Mouse (Mus musculus) C2C12 (cell line): Measurements from ENCODE around the gene Cflar. TPM values are rescaled to one million over a fixed set of nuclear protein-coding genes. Genes with fewer than 3 reads are reported as not detected.
A peak's percentile ranks its signal among the peaks of the same experiment; 100 is the strongest.
"Not testable (repeated sequence)": the region's sequence is repeated elsewhere in the genome, so short reads cannot be mapped to it uniquely, and the experiment has no call there.

Experiments
- H3K27me3 ChIP-seq: one replicate; pipeline ENCODE4 v1.6.1; 2011; ENCODE audit not compliant: control insufficient read depth, insufficient read depth, insufficient read length
- H3K36me3 ChIP-seq: one replicate; pipeline ENCODE4 v1.6.1; 2011; ENCODE audit not compliant: control insufficient read depth, insufficient read depth
- H3K4me3 ChIP-seq: one replicate; pipeline ENCODE4 v1.5.1; 2011; ENCODE audit warnings: mild to moderate bottlenecking, control low read depth; ENCODE audit not compliant: poor library complexity, insufficient read depth, severe bottlenecking
- H3K79me2 ChIP-seq: one replicate; pipeline ENCODE4 v1.6.1; 2011; ENCODE audit not compliant: control insufficient read depth, insufficient read depth
- H3K79me3 ChIP-seq: one replicate; pipeline ENCODE4 v1.6.1; 2011; ENCODE audit warnings: low read depth, control low read depth
- H3ac ChIP-seq: one replicate; pipeline ENCODE3; 2011; ENCODE audit warnings: low read depth; ENCODE audit not compliant: control insufficient read depth, insufficient read length
- CEBPB ChIP-seq: IDR thresholded peaks from one replicate; pipeline ENCODE4 v1.6.1; 2011; ENCODE audit warnings: low read depth, mild to moderate bottlenecking, control low read depth, moderate library complexity
- CTCF ChIP-seq: IDR thresholded peaks from one replicate; pipeline ENCODE4 v1.5.1; 2011; ENCODE audit not compliant: control insufficient read depth, insufficient read depth, insufficient read length
- FOSL1 ChIP-seq: IDR thresholded peaks from one replicate; pipeline ENCODE4 v1.8.0; 2011; ENCODE audit warnings: mild to moderate bottlenecking, low read length; ENCODE audit not compliant: poor library complexity, insufficient read depth, severe bottlenecking
- MAX ChIP-seq: IDR thresholded peaks from one replicate; pipeline ENCODE4 v1.6.1; 2011; ENCODE audit warnings: mild to moderate bottlenecking, control low read depth
- MYOD1 ChIP-seq: IDR thresholded peaks from one replicate; pipeline ENCODE4 v1.6.1; 2011; ENCODE audit warnings: low read depth; ENCODE audit not compliant: control insufficient read depth, insufficient read length
- MYOG ChIP-seq: IDR thresholded peaks from one replicate; pipeline ENCODE4 v1.6.1; 2011; ENCODE audit not compliant: control insufficient read depth, insufficient read length; ENCODE audit errors: extremely low read depth
- USF1 ChIP-seq: IDR thresholded peaks from one replicate; pipeline ENCODE4 v1.6.1; 2011; ENCODE audit warnings: low read depth, mild to moderate bottlenecking, control low read depth, moderate library complexity
- polyA plus RNA-seq: library from polyadenylated mRNA; unstranded; fragments of >200 nt; fragmentation: generic; extraction: Trizol; gene quantifications from one replicate; pipeline ENCODE4 v1.2.1, GENCODE M21; 2012; ENCODE audit warnings: missing spikeins

Cflar gene
- polyA plus RNA-seq, 1 experiment, result 23.6 TPM

GRCm38 (mm10) chr1:58743252-58743651, 31.9 kb downstream of the Cflar start:
- H3K36me3 ChIP-seq, result peaks cover 86% of the 10 kb centered on the region
- H3K79me2 ChIP-seq, result peaks cover 45% of the 10 kb centered on the region
- no peak for TF ChIP-seq FOSL1
- no peak for TF ChIP-seq USF1
- no peak for TF ChIP-seq CEBPB
- no peak for TF ChIP-seq MYOD1
- TF ChIP-seq MYOG, result no peak
- TF ChIP-seq MAX, result no peak
- no peak for TF ChIP-seq CTCF
- H3K79me3 ChIP-seq, result peaks cover 6% of the 10 kb centered on the region
- no peaks in the 10 kb centered on the region for H3K27me3 ChIP-seq
- no peak overlapping the region for H3K4me3 ChIP-seq
- H3ac ChIP-seq, result no peak overlapping the region

GRCm38 (mm10) chr1:58744645-58745044, 33.3 kb downstream of the Cflar start:
- H3K27me3 ChIP-seq, result no peaks in the 10 kb centered on the region
- no peak for TF ChIP-seq FOSL1
- TF ChIP-seq CTCF, result no peak
- no peak for TF ChIP-seq CEBPB
- no peak for TF ChIP-seq MYOG
- peak; percentile 30 for TF ChIP-seq MYOD1
- TF ChIP-seq MAX, result no peak
- no peak for TF ChIP-seq USF1
- peaks cover 90% of the 10 kb centered on the region for H3K36me3 ChIP-seq
- no peak overlapping the region for H3K4me3 ChIP-seq
- H3K79me2 ChIP-seq, result peaks cover 45% of the 10 kb centered on the region
- H3ac ChIP-seq, result no peak overlapping the region
- peaks cover 6% of the 10 kb centered on the region for H3K79me3 ChIP-seq

- TF ChIP-seq CTCF (peak; percentile 24), MYOD1 (no peak)
- Histone ChIP-seq H3ac (no peak overlapping the region), H3K79me2 (peaks cover 45% of the 10 kb centered on the region), H3K4me3 (no peak overlapping the region), H3K79me3 (peaks cover 6% of the 10 kb centered on the region), H3K27me3 (no peaks in the 10 kb centered on the region), H3K36me3 (peaks cover 68% of the 10 kb centered on the region)
Measured at GRCm38 (mm10) chr1:58746880-58747279, 35.6 kb downstream of the Cflar start.

- Histone ChIP-seq H3K79me2 (no peaks in the 10 kb centered on the region), H3K27me3 (no peaks in the 10 kb centered on the region), H3ac (no peak overlapping the region), H3K36me3 (peaks cover 38% of the 10 kb centered on the region), H3K79me3 (no peaks in the 10 kb centered on the region), H3K4me3 (no peak overlapping the region)
- TF ChIP-seq MYOD1 (no peak), FOSL1 (no peak), CTCF (no peak)
Measured at GRCm38 (mm10) chr1:58759451-58759850, 48.1 kb downstream of the Cflar start.

GRCm38 (mm10) chr1:58760581-58760980, 49.3 kb downstream of the Cflar start:
- peaks cover 27% of the 10 kb centered on the region for H3K36me3 ChIP-seq
- H3K27me3 ChIP-seq, result no peaks in the 10 kb centered on the region
- no peaks in the 10 kb centered on the region for H3K79me2 ChIP-seq
- no peak overlapping the region for H3ac ChIP-seq
- no peak overlapping the region for H3K4me3 ChIP-seq
- no peaks in the 10 kb centered on the region for H3K79me3 ChIP-seq
- TF ChIP-seq CEBPB (no peak), USF1 (no peak), MYOG (no peak), FOSL1 (no peak), MYOD1 (no peak), MAX (no peak)

GRCm38 (mm10) chr1:58761391-58762275, 50.3 kb downstream of the Cflar start:
- not testable (repeated sequence) for H3K27me3 ChIP-seq, H3K79me3 ChIP-seq, H3K4me3 ChIP-seq, H3K79me2 ChIP-seq, H3ac ChIP-seq
- TF ChIP-seq USF1, result peak; percentile 43
- peak; percentile 7 for TF ChIP-seq FOSL1
- peak; percentile 37 for TF ChIP-seq MYOD1
- peak; percentile 20 for TF ChIP-seq MAX
- H3K36me3 ChIP-seq, result peaks cover 22% of the 10 kb centered on the region
